Mouse (Mus musculus) ovary, adult 18-20 months (tissue): ENCODE results near the gene Naxe.
A peak's percentile ranks its signal among the peaks of the same experiment; 100 is the strongest.

Source experiments
- DNase-seq: peaks from one replicate; pipeline ENCODE4 v3.0.0; 2022; ENCODE audit warnings: low spot score, mixed read lengths

Naxe gene

GRCm38 (mm10) chr3:88057030-88057429 is 1.3 kb downstream of the Naxe start:
- no peak for DNase-seq

GRCm38 (mm10) chr3:88049532-88049931 is 8.8 kb downstream of the Naxe start:
- DNase-seq: no peak

GRCm38 (mm10) chr3:88042661-88043421 is 15.5 kb downstream of the Naxe start, which contains the start of gene Gpatch4:
Gene Gpatch4 (plus strand): TSS chr3:88043108.
- peak; percentile 78 for DNase-seq

GRCm38 (mm10) chr3:88035561-88036293 is 22.6 kb downstream of the Naxe start:
- no peak for DNase-seq

- DNase-seq: no peak
Measured at GRCm38 (mm10) chr3:88033506-88033905, 24.8 kb downstream of the Naxe start.

GRCm38 (mm10) chr3:88030608-88031395 is 27.5 kb downstream of the Naxe start:
- DNase-seq: peak; percentile 58

GRCm38 (mm10) chr3:88027434-88028186 is 30.7 kb downstream of the Naxe start, which contains the start of gene Hapln2:
Gene Hapln2 (minus strand): TSS chr3:88027583.
- DNase-seq: no peak

- DNase-seq: no peak
Measured at GRCm38 (mm10) chr3:88026823-88027222, 31.5 kb downstream of the Naxe start.

- DNase-seq: no peak
Measured at GRCm38 (mm10) chr3:88023192-88024074, 34.9 kb downstream of the Naxe start.

- peak; percentile 90 for DNase-seq
Measured at GRCm38 (mm10) chr3:88022322-88023191, 35.7 kb downstream of the Naxe start.

GRCm38 (mm10) chr3:88010634-88011265 is 47.5 kb downstream of the Naxe start:
- no peak for DNase-seq
